Mouse (Mus musculus) intestine, embryonic 14.5 days (tissue): ENCODE measurements around the gene Cytip. TPM values are rescaled to one million over a fixed set of nuclear protein-coding genes. Genes with fewer than 3 reads are reported as not detected.

ENCODE experiments used
- ATAC-seq: fragments of 200-750 bp; cut with Nextera tagmentation; replicated peaks from 2 replicates; pipeline ENCODE4 v1.8.0; 2017; ENCODE audit warnings: low read depth, moderate number of reproducible peaks, moderate TSS enrichment, moderate library complexity; ENCODE audit not compliant: low FRiP score, low TSS enrichment
- DNase-seq: peaks from one replicate; pipeline ENCODE4 v3.0.0-alpha.2; 2018; ENCODE audit warnings: low spot score
- H3K27ac ChIP-seq: fragments of 300-500 bp; sonication (generic); 2 replicates; pipeline ENCODE4 v1.5.1; 2014; ENCODE audit warnings: low read depth, mild to moderate bottlenecking, control low read depth
- H3K27me3 ChIP-seq: fragments of 300-500 bp; sonication (generic); replicated peaks from 2 replicates; pipeline ENCODE4 v1.6.1; 2014; ENCODE audit warnings: low read length, control low read depth; ENCODE audit not compliant: control insufficient read depth, insufficient read depth
- H3K36me3 ChIP-seq: fragments of 300-500 bp; sonication (generic); 2 replicates; pipeline ENCODE4 v1.6.1; 2014; ENCODE audit warnings: low read length, control low read depth; ENCODE audit not compliant: control insufficient read depth, insufficient read depth
- H3K4me1 ChIP-seq: fragments of 300-500 bp; sonication (generic); replicated peaks from 2 replicates; pipeline ENCODE4 v1.6.1; 2014; ENCODE audit warnings: low read length, control low read depth, mixed read lengths; ENCODE audit not compliant: control insufficient read depth, insufficient read depth
- H3K4me2 ChIP-seq: fragments of 300-500 bp; sonication (generic); 2 replicates; pipeline ENCODE4 v1.6.1; 2014; ENCODE audit warnings: low read length
- H3K4me3 ChIP-seq: fragments of 300-500 bp; sonication (generic); 2 replicates; pipeline ENCODE4 v1.5.1; 2014; ENCODE audit warnings: low read depth, low read length, control low read depth, mixed read lengths
- H3K9ac ChIP-seq: fragments of 300-500 bp; sonication (generic); 2 replicates; pipeline ENCODE4 v1.6.1; 2014; ENCODE audit warnings: mild to moderate bottlenecking, low read length
- H3K9me3 ChIP-seq: fragments of 300-500 bp; sonication (generic); 2 replicates; pipeline ENCODE4 v1.6.1; 2016; ENCODE audit warnings: low read length, control low read depth; ENCODE audit not compliant: control insufficient read depth
- WGBS: fragments of 180-500 bp; shearing (Covaris S2); extraction: QIAGEN DNeasy Blood & Tissue Kit; methylation state at CpG from one replicate; pipeline ENCODE4 v1.1.7; 2014; 5-methylcytosine and 5-hydroxymethylcytosine counted together
- polyA plus RNA-seq: library from polyadenylated mRNA; unstranded; fragments of >200 nt; fragmentation: Nextera tagmentation; extraction: Ambion mirVana; gene quantifications from 2 replicates; pipeline ENCODE4 v1.2.1, GENCODE M21; 2014

The Cytip gene
- polyA plus RNA-seq, 1 experiment from 2014 or later = 1.1 TPM

DNA sequence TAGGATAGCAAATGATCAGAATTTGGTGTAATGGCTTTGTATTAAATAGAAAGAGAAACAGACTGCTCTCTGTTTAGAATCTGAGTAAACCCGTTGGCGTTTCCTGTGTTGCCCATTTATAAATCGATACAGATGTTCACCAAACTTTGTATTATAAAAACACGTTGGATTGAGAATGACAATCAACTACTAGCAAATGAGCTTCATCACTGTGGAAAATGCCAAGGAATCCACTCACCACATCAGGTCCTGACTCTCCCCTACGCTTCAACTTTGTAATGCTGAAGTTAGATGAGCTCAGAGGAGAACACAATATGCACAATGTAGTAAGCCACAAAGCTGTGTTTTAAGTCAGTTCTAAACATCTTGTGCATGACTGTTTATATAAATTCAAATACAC lies 36.8 kb downstream of the Cytip start:
- WGBS = 80% methylated on average over 5 of the region's 5 CpGs
- Histone ChIP-seq H3K9me3 (no peaks in the 10 kb centered on the region), H3K4me1 (no peaks in the 10 kb centered on the region), H3K4me3 (no peak overlapping the region), H3K9ac (no peak overlapping the region), H3K27ac (no peak overlapping the region), H3K27me3 (no peaks in the 10 kb centered on the region), H3K36me3 (no peaks in the 10 kb centered on the region), H3K4me2 (no peak overlapping the region)
- no peak for ATAC-seq
- no peak for DNase-seq

DNA sequence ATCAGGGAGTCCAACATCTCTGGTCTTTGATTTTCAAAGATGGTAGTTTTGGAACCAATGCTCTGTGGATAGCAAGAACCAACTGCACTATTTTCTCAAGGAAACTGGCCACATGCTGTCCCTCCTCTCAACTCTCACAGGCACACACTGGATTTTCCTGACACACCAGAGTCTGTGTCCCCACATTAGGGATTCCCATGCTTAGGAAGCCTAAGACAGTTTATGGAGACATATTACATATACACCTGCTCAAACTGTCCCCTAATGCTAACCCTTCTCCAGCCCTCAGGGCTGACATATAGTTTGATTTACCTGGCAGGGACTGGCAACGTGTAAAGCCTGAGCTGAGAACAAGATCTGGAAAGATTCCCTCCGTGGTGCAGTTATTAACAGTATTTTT lies 37.2 kb downstream of the Cytip start:
- Histone ChIP-seq H3K4me2 (no peak overlapping the region), H3K9me3 (no peaks in the 10 kb centered on the region), H3K4me1 (no peaks in the 10 kb centered on the region), H3K4me3 (no peak overlapping the region), H3K9ac (no peak overlapping the region), H3K36me3 (no peaks in the 10 kb centered on the region), H3K27ac (no peak overlapping the region), H3K27me3 (no peaks in the 10 kb centered on the region)
- DNase-seq = no peak
- 72% methylated on average over 2 of the region's 2 CpGs for WGBS
- ATAC-seq = no peak

DNA sequence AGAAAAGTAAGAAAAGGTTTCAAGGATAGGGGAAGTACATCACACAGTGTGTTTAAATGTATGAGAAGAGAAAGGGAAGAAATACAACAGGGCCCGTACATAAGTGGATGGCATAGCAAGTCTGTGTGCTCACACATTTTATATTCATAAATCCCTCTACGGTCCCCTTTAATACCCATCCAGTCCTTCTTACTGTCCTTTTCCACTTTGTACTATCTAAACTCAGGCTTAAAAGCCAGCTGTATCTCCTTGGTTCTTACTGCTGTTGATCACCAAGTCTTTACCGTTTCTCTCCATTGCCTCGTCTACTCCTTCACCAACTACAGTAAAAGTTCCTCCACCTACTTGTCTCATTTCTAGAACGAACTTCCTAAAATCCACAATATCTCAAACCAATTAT lies 37.9 kb downstream of the Cytip start:
- no peak overlapping the region for H3K4me3 ChIP-seq
- H3K9ac ChIP-seq = no peak overlapping the region
- no peak overlapping the region for H3K4me2 ChIP-seq
- H3K27me3 ChIP-seq = no peaks in the 10 kb centered on the region
- no peak for ATAC-seq
- 91% methylated on average over 5 of the region's 5 CpGs for WGBS
- H3K4me1 ChIP-seq = no peaks in the 10 kb centered on the region
- H3K27ac ChIP-seq = no peak overlapping the region
- no peak for DNase-seq
- no peaks in the 10 kb centered on the region for H3K9me3 ChIP-seq
- H3K36me3 ChIP-seq = no peaks in the 10 kb centered on the region

DNA sequence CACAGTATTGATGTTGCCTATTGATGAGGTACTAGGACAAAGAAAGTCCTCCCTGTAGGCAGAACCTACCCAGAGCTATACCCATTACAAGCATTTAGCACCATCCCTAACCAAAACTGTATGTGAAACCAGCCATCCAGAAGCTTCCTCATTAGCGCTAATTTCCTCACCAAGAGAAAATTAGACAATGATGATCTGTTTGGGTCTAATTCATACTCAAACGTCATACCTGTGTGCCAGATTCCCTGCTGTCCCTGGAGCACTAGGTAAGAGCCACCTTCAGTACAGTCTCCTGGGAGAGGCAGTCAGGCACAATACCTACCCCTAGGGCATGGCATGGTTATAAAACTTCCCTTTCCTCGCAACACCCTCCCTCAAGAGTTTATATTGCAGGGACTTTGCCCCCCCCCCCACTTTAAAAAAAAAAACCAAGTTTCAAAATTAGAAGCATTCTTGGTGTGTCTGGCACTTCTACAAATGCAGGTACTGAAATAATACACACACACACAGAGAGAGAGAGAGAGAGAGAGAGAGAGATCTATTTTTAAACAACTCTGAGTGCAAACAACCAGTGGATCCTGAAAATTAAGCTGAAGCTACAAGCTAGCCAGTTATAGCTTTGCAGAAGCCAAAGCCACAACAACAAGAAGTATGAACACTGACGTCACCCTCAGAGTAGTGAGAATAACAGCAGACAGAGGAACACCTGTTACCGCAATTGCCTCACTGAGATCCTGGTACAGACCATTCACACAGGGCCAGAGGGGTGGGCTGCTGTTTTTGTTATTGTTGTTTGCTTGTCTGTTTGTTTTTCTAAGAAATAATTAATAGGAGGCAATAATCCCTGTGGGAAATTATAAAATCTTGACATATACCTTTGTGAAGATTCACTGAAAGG lies 38.6 kb downstream of the Cytip start:
- DNase-seq (no peak), ATAC-seq (no peak)
- Histone ChIP-seq H3K9ac (no peak overlapping the region), H3K4me1 (no peaks in the 10 kb centered on the region), H3K9me3 (no peaks in the 10 kb centered on the region), H3K4me2 (no peak overlapping the region), H3K36me3 (no peaks in the 10 kb centered on the region), H3K4me3 (no peak overlapping the region), H3K27ac (no peak overlapping the region), H3K27me3 (no peaks in the 10 kb centered on the region)
- WGBS = 76% methylated on average over 5 of the region's 5 CpGs

GRCm38 (mm10) chr2:58156108-58156415 lies 39.3 kb downstream of the Cytip start:
- Histone ChIP-seq H3K36me3 (no peaks in the 10 kb centered on the region), H3K27ac (no peak overlapping the region), H3K4me3 (no peak overlapping the region), H3K4me1 (no peaks in the 10 kb centered on the region), H3K27me3 (no peaks in the 10 kb centered on the region), H3K4me2 (no peak overlapping the region), H3K9ac (no peak overlapping the region), H3K9me3 (no peaks in the 10 kb centered on the region)
- no peak for ATAC-seq
- 82% methylated on average over 5 of the region's 5 CpGs for WGBS
- no peak for DNase-seq

- ATAC-seq (no peak), DNase-seq (no peak)
- no peaks in the 10 kb centered on the region for H3K27me3 ChIP-seq
- WGBS = 74% methylated on average over 7 of the region's 7 CpGs
- H3K4me1 ChIP-seq = no peaks in the 10 kb centered on the region
- H3K4me2 ChIP-seq = no peak overlapping the region
- H3K27ac ChIP-seq = no peak overlapping the region
- H3K9me3 ChIP-seq = no peaks in the 10 kb centered on the region
- H3K4me3 ChIP-seq = no peak overlapping the region
- H3K36me3 ChIP-seq = no peaks in the 10 kb centered on the region
- no peak overlapping the region for H3K9ac ChIP-seq
These were observed 39.8 kb downstream of the Cytip start for GRCm38 (mm10) chr2:58155271-58156107.

- ATAC-seq (no peak), DNase-seq (no peak)
- WGBS = 36% methylated on average over 1 of the region's 1 CpGs
- no peaks in the 10 kb centered on the region for H3K4me1 ChIP-seq
- no peak overlapping the region for H3K27ac ChIP-seq
- H3K36me3 ChIP-seq = no peaks in the 10 kb centered on the region
- no peak overlapping the region for H3K4me3 ChIP-seq
- H3K9me3 ChIP-seq = no peaks in the 10 kb centered on the region
- no peaks in the 10 kb centered on the region for H3K27me3 ChIP-seq
- no peak overlapping the region for H3K9ac ChIP-seq
- H3K4me2 ChIP-seq = no peak overlapping the region
These were observed 40.8 kb downstream of the Cytip start for GRCm38 (mm10) chr2:58154555-58154954.

DNA sequence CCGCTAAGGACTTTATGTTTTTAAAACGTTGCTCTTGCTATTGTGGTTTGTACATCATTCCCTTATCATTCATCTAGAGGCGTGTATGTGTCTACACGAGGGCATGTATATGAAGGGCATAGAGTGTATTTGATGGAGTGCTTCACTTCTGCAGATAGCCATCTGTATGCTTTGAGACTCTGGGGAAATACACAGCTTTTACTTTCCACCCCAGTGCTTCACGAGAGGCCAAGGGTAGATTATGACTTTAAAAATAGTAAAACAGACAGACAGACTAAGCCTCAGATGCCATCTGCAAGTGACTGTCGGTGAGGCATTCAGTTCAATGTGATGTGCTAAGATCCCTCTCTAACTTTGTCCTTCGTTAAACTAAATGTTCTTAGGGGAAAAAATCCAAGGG lies 41.6 kb downstream of the Cytip start:
- DNase-seq (no peak), ATAC-seq (no peak)
- WGBS = 79% methylated on average over 7 of the region's 7 CpGs
- H3K4me1 ChIP-seq = no peaks in the 10 kb centered on the region
- no peak overlapping the region for H3K4me2 ChIP-seq
- no peak overlapping the region for H3K27ac ChIP-seq
- H3K9ac ChIP-seq = no peak overlapping the region
- H3K27me3 ChIP-seq = no peaks in the 10 kb centered on the region
- H3K4me3 ChIP-seq = no peak overlapping the region
- no peaks in the 10 kb centered on the region for H3K36me3 ChIP-seq
- no peaks in the 10 kb centered on the region for H3K9me3 ChIP-seq
